Mouse (Mus musculus) c-Kit-positive CD71-negative TER-119-negative erythroid progenitor cells, embryonic 14.5 days (primary cell): Measurements from ENCODE around the gene Chn2.

Source experiments
- DNase-seq: peaks from one replicate; pipeline ENCODE4 v3.0.0-alpha.2; 2013; ENCODE audit warnings: low read depth

Gene Chn2

GRCm38 (mm10) chr6:54286813-54287212 lies 247.5 kb downstream of the Chn2 start:
- DNase-seq, result no peak

DNA sequence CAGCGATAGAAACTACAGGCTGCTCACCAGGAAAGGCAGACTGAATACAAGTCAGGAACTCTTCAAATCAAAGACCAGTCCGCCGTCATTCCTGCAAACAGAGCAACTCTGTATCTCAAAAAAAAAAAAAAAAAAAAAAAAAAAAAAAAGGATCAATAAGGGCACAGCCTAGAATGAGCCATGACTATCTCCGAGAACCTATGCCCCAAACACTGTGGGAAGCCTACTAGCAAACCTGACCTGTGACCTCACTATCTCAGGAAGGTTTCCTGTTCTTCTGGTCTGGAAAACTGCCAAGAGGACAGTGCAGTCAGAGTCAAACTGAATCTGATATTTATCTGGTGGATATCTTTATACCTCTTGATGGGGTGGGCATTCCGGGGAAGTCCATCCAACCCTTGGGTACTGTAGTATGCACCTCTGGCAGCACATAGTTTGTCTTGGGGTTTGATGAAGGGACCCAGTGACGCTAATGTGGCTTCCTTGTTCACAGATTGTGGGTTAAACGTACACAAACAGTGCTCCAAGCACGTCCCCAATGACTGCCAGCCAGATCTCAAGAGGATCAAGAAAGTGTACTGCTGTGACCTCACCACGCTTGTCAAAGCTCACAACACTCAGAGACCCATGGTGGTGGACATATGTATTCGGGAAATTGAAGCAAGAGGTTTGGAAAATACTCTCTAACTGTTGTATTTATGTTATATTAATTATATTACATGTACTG lies 250.6 kb downstream of the Chn2 start:
- DNase-seq, result no peak

- DNase-seq, result no peak
Measured at GRCm38 (mm10) chr6:54297231-54297630, 257.9 kb downstream of the Chn2 start.

GRCm38 (mm10) chr6:54299417-54299816 lies 260.1 kb downstream of the Chn2 start:
- no peak for DNase-seq

GRCm38 (mm10) chr6:54305777-54306176 lies 266.4 kb downstream of the Chn2 start:
- DNase-seq, result no peak

- DNase-seq, result no peak
Measured at GRCm38 (mm10) chr6:54313071-54313470, 273.7 kb downstream of the Chn2 start.

- DNase-seq, result no peak
Measured at GRCm38 (mm10) chr6:54318618-54319017, 279.3 kb downstream of the Chn2 start.

DNA sequence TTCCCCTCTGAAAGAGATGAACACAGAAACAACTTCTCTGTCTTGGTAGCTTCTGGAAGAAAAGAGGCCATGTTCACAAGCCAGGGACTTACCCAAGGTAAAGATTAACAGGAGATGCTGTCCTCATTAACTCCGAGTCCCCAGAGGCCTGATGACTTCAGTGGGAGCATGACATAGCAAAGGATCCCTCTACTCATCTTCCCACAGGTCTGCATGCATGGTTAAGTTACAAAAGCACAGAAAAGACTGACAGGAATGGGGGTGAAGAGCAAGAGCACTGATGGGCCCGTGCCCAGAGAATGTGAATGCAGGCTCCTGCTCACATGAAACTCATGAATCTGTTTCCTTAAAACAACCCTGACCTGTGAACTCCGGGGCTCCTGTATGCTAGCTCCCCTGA lies 279.8 kb downstream of the Chn2 start:
- DNase-seq, result no peak

DNA sequence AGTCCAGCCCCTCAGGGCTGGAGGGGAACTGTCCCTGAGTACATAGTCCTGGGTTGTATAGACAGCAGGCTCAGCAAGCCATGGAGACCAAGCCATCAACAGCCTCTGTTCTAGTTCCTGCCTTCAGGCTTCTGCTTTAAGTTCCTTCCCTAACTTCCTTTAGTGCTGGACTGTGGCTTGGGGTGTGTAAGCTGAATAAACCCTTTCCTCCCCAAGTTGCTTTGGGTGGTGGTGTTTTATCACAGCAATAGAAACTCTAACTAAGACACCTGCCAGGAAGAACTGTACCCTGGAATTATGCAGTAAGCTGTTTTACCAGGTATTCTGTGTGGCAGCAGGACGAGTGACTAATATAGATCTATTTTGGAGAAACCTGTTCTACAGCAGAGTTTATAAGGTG lies 280.9 kb downstream of the Chn2 start:
- no peak for DNase-seq

GRCm38 (mm10) chr6:54325246-54325885 lies 286.0 kb downstream of the Chn2 start, which contains the start of gene Prr15:
Prr15 (plus strand) TSS chr6:54325835.
- DNase-seq, result no peak

DNA sequence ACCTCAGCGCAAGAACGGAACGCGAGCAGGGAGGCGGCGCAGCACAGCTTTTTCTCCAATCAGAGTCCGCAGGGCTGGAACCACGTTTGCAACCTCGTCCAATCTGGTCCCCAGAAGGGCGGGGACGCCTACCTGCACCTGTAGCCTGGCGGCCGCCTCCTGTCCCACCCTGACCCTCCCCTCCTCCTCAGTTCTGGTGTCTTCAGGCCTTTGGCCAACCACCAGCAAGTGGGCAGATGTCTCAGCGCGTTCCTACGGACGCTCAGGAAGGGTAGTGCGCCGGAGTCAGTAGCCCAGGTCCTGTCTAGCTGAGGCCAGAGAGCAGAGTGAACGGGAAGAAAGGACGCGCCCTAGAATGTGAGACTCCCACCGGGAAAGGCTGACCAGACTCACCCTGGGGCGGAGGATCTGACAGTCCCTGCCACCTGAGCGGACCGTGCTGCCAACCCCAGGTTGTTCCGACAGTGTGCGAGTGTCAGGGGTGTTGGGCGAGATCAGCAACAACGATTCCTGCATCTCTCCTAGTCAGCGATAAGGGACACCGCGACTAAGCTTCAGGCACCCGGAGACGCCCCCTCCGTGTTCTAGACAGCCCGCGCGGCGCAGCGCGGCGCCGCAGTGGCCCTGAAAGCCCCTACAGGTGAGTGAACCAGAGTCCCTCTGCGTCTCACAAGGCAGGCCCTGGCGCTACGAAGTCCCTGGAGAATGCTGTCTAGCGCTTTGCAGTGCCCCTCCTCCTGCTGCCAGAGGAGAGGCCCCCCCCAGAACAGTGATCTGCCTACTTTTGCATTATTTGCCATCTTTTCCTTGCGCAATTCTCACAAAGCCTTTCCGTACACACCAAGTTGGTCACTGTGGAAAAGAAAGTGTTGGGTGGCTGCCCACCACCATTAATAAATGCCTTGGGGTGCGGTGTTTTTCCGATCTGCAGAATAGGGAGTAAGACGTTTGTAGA lies 287.6 kb downstream of the Chn2 start:
- no peak for DNase-seq

GRCm38 (mm10) chr6:54327626-54328003 lies 288.3 kb downstream of the Chn2 start:
- DNase-seq, result no peak

- no peak for DNase-seq
Measured at GRCm38 (mm10) chr6:54328783-54329182, 289.4 kb downstream of the Chn2 start.

DNA sequence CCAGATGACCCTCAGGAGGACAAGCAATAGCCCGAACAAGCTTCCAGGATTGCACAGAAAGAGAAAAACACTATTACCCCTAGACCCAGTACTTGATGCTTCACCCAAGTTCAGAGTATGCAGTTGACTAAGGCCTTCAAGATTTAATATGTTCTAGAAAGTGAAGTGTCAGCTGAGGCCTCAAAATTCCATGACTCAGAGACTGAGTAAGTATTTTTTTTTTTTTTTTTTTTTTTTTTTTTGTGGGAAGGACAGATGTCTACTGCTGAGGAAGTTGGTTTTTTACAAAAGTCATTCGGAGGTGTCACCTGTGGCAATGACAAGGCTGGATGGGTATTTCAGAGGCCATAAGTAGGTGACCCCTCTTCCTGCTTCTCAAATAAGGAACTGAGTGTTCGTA lies 290.2 kb downstream of the Chn2 start:
- DNase-seq, result no peak

GRCm38 (mm10) chr6:54330166-54330565 lies 290.8 kb downstream of the Chn2 start:
- no peak for DNase-seq

- DNase-seq, result no peak
Measured at GRCm38 (mm10) chr6:54331765-54332164, 292.4 kb downstream of the Chn2 start.

DNA sequence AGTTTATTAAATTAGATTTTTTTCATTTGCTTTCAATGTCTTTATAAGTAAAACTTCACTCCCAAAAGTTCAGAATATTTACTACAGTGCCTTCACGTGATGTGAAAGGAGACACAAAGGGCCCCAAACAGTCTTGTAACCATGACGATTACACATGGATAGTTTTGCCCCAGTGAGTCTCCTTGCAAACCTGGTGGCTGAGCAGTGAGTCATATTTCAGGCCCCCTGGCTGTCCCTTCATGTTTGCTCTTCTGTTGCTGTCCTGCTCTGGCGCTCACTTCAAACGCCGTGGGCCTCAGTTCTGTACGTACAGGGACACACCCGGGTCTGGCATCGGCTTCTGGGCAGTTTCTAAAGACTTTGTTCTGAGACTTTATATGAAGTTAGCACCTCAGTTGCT lies 292.8 kb downstream of the Chn2 start:
- DNase-seq, result no peak

GRCm38 (mm10) chr6:54333116-54333651 lies 293.8 kb downstream of the Chn2 start:
- DNase-seq, result no peak

GRCm38 (mm10) chr6:54333652-54334396 lies 294.5 kb downstream of the Chn2 start:
- DNase-seq, result no peak

DNA sequence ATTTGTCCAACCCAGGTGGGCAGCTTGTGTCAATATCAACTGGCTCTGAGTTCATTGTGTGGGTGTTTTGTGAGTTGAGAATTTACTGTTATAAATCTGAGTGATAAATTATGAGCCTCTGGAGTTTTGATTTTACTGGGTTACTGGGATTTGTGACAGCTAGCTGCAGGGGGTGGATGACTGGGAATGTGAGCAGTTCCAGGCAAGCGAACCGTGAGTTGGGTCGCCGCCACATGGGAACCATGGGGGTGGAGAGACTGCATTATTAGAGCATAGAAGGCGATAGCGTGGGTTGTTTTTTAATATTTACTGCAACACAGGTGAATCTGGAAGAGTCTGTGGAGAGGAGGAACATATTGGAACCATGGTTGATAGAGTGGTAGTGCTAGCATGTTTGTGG lies 298.0 kb downstream of the Chn2 start:
- no peak for DNase-seq

- DNase-seq, result no peak
Measured at GRCm38 (mm10) chr6:54341133-54341532, 301.8 kb downstream of the Chn2 start.

DNA sequence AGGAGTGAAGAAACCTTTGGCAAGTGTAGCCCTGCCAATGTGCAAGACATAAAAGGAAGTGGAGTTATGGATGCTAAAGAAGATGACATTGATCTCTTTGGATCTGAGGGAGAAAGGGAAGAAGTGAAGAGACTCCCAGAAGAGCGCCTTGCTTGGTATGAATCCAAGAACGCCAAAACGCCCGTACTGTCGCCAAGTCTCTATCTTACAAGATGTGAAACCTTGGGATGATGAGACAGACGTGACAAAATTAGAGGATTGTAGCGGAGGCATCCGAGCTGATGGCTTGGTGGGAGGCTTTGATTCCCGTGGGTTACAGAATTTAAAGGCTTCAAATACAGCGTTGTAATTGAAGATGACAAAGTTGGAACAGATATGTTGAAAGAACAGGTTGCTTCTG lies 302.9 kb downstream of the Chn2 start:
- no peak for DNase-seq
